Mouse (Mus musculus) limb, embryonic 14.5 days (tissue): ENCODE data around the gene Mfsd12. TPM values are rescaled to one million over a fixed set of nuclear protein-coding genes. Genes with fewer than 3 reads are reported as not detected.

ENCODE experiments used
- ATAC-seq: fragments of 200-750 bp; cut with Nextera tagmentation; 2 replicates; pipeline ENCODE4 v1.8.0; 2017; ENCODE audit warnings: low read depth, moderate number of reproducible peaks, moderate TSS enrichment; ENCODE audit not compliant: low FRiP score
- DNase-seq: peaks from one replicate; pipeline ENCODE4 v3.0.0-alpha.2; 2015; ENCODE audit warnings: low spot score
- H3K27ac ChIP-seq: fragments of 300-500 bp; sonication (generic); replicated peaks from 2 replicates; pipeline ENCODE4 v1.5.1; 2014; ENCODE audit warnings: low read depth, mild to moderate bottlenecking, low read length, moderate library complexity, mixed read lengths
- H3K27me3 ChIP-seq: fragments of 300-500 bp; sonication (generic); 2 replicates; pipeline ENCODE4 v1.6.1; 2014; ENCODE audit warnings: low read length, mixed read lengths; ENCODE audit not compliant: control insufficient read depth, insufficient read depth
- H3K36me3 ChIP-seq: fragments of 300-500 bp; sonication (generic); 2 replicates; pipeline ENCODE4 v1.6.1; 2014; ENCODE audit warnings: mild to moderate bottlenecking, low read length, moderate library complexity, mixed read lengths; ENCODE audit not compliant: control insufficient read depth, insufficient read depth
- H3K4me1 ChIP-seq: fragments of 300-500 bp; sonication (generic); 2 replicates; pipeline ENCODE4 v1.6.1; 2014; ENCODE audit warnings: antibody characterized with exemption, low read length, mixed read lengths; ENCODE audit not compliant: control insufficient read depth, insufficient read depth
- H3K4me2 ChIP-seq: fragments of 300-500 bp; sonication (generic); replicated peaks from 2 replicates; pipeline ENCODE4 v1.6.1; 2014; ENCODE audit warnings: low read depth, mild to moderate bottlenecking, low read length, moderate library complexity; ENCODE audit not compliant: severe bottlenecking
- H3K4me3 ChIP-seq: fragments of 300-500 bp; sonication (generic); replicated peaks from 2 replicates; pipeline ENCODE4 v1.5.1; 2014; ENCODE audit warnings: low read length
- H3K9ac ChIP-seq: fragments of 300-500 bp; sonication (generic); 2 replicates; pipeline ENCODE4 v1.6.1; 2014; ENCODE audit warnings: mild to moderate bottlenecking, low read depth, low read length, moderate library complexity; ENCODE audit not compliant: severe bottlenecking
- H3K9me3 ChIP-seq: fragments of 300-500 bp; sonication (generic); 2 replicates; pipeline ENCODE4 v1.6.1; 2016; ENCODE audit warnings: low read length; ENCODE audit not compliant: control insufficient read depth
- POLR2A ChIP-seq: fragments of 200-500 bp; IDR thresholded peaks from 2 replicates; pipeline ENCODE4 v1.8.0; 2012; ENCODE audit warnings: inconsistent platforms, mild to moderate bottlenecking, moderate library complexity, borderline replicate concordance; ENCODE audit not compliant: insufficient read depth, insufficient read length; ENCODE audit errors: extremely low read depth
- WGBS: fragments of 180-500 bp; shearing (Covaris S2); extraction: QIAGEN DNeasy Blood & Tissue Kit; methylation state at CpG from one replicate; pipeline ENCODE4 v1.1.7; 2014; 5-methylcytosine and 5-hydroxymethylcytosine counted together
- polyA plus RNA-seq, 2 experiments: library from polyadenylated mRNA; depleted of rRNA in 1 of 2; stranded (reverse) in 1 of 2; unstranded in 1 of 2; fragments of >200 nt; fragmentation: Nextera tagmentation in 1 of 2; extraction: Ambion mirVana in 1 of 2; gene quantifications; 2 replicates each; pipeline versions ENCODE4 v1.2.1 to v1.2.3; 2012 to 2014

Gene Mfsd12
- polyA plus RNA-seq, 2 experiments, result 6.8 to 12.0 TPM

GRCm38 (mm10) chr10:81375322-81375721 lies 18.0 kb downstream of the Mfsd12 start:
- no peak for TF ChIP-seq POLR2A
- no peak overlapping the region for H3K4me3 ChIP-seq
- no peak overlapping the region for H3K27ac ChIP-seq
- H3K9me3 ChIP-seq, result no peaks in the 10 kb centered on the region
- H3K9ac ChIP-seq, result no peak overlapping the region
- DNase-seq (no peak), ATAC-seq (no peak)
- H3K4me1 ChIP-seq, result peaks cover 15% of the 10 kb centered on the region
- 93% methylated on average over 10 of the region's 10 CpGs for WGBS
- no peak overlapping the region for H3K4me2 ChIP-seq
- peaks cover 45% of the 10 kb centered on the region for H3K36me3 ChIP-seq
- no peaks in the 10 kb centered on the region for H3K27me3 ChIP-seq

DNA sequence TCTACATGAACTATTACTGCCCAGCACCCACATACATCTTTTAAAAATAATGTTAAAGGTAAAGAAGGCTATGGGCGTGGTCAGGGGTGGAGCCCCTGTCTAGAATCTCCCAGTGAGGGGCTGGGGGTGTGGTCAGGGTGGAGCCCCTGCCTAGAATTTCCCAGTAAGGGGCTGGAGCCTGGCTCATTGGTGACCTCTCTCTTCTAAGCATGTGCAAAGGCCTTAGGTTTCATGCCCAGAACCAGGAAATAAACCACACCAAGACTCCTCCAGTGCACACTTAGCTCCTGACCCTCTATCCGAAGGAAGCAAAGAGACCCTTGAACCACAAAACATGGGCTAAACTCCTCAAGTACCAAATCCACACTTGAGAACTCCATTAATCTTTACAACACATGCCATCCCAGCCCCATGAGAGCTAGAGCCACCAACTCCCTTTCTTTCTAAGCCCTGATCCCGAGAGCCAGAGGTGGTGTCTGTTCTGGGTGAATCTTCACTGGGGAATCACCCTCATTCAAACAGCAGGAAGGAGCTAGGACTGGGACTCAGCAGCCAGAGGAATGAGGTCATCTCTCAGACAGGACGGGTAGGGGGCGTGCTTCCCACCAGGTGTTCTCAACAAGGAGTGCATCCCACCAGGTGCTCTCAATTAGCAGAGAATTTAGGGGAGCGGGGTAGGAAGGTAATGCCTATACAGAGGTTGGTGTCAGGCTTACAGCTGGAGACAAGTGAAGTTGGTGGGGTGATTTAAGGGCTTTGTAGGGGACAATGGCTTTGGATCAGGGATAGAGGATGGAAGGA lies 19.5 kb downstream of the Mfsd12 start:
- no peaks in the 10 kb centered on the region for H3K27me3 ChIP-seq
- WGBS, result 33% methylated on average over 6 of the region's 6 CpGs
- H3K4me2 ChIP-seq, result peak overlapping the region; percentile 85
- H3K9me3 ChIP-seq, result no peaks in the 10 kb centered on the region
- ATAC-seq, result no peak
- peak overlapping the region; percentile 89 for H3K4me3 ChIP-seq
- H3K4me1 ChIP-seq, result peaks cover 15% of the 10 kb centered on the region
- peak overlapping the region; percentile 89 for H3K9ac ChIP-seq
- no peak overlapping the region for H3K27ac ChIP-seq
- no peak for DNase-seq
- TF ChIP-seq POLR2A, result no peak
- H3K36me3 ChIP-seq, result peaks cover 31% of the 10 kb centered on the region

- DNase-seq (no peak), ATAC-seq (no peak)
- H3K27ac ChIP-seq, result no peak overlapping the region
- peak overlapping the region; percentile 89 for H3K9ac ChIP-seq
- peaks cover 25% of the 10 kb centered on the region for H3K36me3 ChIP-seq
- H3K4me2 ChIP-seq, result peak overlapping the region; percentile 85
- 44% methylated on average over 2 of the region's 2 CpGs for WGBS
- TF ChIP-seq POLR2A, result no peak
- no peaks in the 10 kb centered on the region for H3K9me3 ChIP-seq
- H3K4me3 ChIP-seq, result peak overlapping the region; percentile 89
- H3K27me3 ChIP-seq, result no peaks in the 10 kb centered on the region
- peaks cover 15% of the 10 kb centered on the region for H3K4me1 ChIP-seq
These were observed 20.0 kb downstream of the Mfsd12 start for GRCm38 (mm10) chr10:81377362-81377664.

DNA sequence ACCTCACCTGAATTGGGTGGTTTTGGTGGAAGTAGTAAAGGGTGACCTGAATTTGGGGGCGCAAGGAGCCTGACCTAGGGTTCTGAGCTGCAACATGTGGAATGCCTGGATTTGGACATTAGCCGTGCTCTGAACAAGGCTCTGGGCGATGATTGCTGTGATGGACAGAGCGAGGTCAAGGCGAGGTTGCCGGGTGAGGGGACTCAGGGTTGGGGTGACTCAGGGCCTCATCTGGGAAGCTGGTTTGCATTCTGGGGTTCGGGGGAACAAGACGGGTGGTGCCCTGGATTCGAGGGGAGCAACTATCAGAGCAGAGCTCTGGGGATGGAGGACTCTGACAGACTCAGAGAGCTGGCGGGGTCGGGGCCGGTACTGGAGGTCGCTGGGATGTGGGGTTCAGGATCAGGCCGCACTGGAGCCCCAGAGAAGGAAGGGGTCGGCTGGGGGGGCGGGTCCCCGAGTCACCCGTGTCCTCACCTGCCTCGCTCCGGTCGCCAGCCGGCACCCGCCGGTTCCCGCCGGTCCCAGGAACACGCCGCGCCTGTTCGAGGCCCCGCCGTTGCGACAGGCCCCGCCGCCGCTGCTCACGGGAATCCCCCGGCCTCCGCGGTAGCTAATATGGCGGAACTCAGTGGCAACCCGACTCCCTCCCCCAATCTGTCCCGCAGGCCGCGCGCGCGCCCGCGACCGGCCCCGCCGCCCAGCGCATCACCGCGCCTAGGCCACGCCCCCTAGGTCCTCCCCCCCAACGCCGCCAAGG lies 20.7 kb downstream of the Mfsd12 start, which contains the start of gene Fzr1:
Gene Fzr1 (minus strand): TSS at position 724 of the 760 bp plus-strand sequence.
- H3K27me3 ChIP-seq, result no peaks in the 10 kb centered on the region
- H3K4me1 ChIP-seq, result peaks cover 15% of the 10 kb centered on the region
- H3K9ac ChIP-seq, result peak within 1 kb of the TSS; percentile 89
- H3K27ac ChIP-seq, result peak within 1 kb of the TSS; percentile 55; the same call in 1 of the 2 replicates
- no peaks in the 10 kb centered on the region for H3K9me3 ChIP-seq
- DNase-seq (peak; percentile 29), ATAC-seq (peak; percentile 20)
- WGBS, result under 1% methylated on average over 24 of the region's 59 CpGs
- H3K4me3 ChIP-seq, result peak within 1 kb of the TSS; percentile 89
- peaks cover 20% of the 10 kb centered on the region for H3K36me3 ChIP-seq
- 0 out of 2 replicates have a peak, but pooled peaks have one; percentile 51 for TF ChIP-seq POLR2A
- peak within 1 kb of the TSS; percentile 85 for H3K4me2 ChIP-seq

- Histone ChIP-seq H3K9me3 (no peaks in the 10 kb centered on the region), H3K4me3 (peak overlapping the region; percentile 89), H3K36me3 (peaks cover 14% of the 10 kb centered on the region), H3K4me1 (peaks cover 15% of the 10 kb centered on the region), H3K27me3 (no peaks in the 10 kb centered on the region), H3K27ac (peak overlapping the region; percentile 55; the same call in 1 of the 2 replicates), H3K9ac (peak overlapping the region; percentile 89), H3K4me2 (peak overlapping the region; percentile 85)
- DNase-seq (peak; percentile 100), ATAC-seq (peak; percentile 95)
- WGBS, result under 1% methylated on average over 41 of the region's 46 CpGs
- TF ChIP-seq POLR2A, result 0 out of 2 replicates have a peak, but pooled peaks have one; percentile 52
These were observed 21.4 kb downstream of the Mfsd12 start for GRCm38 (mm10) chr10:81378553-81379182.
